Mouse (Mus musculus): ENCODE measurements around the gene Pvrig. TPM values are rescaled to one million over a fixed set of nuclear protein-coding genes. Genes with fewer than 3 reads are reported as not detected.
"Not testable (repeated sequence)": the region's sequence is repeated elsewhere in the genome, so short reads cannot be mapped to it uniquely, and the experiment has no call there.

The Pvrig gene
- total RNA-seq (2021) = not detected
- long read RNA-seq, experiment 1 = 0 reads
- long read RNA-seq, experiment 2 = 0 reads

DNA sequence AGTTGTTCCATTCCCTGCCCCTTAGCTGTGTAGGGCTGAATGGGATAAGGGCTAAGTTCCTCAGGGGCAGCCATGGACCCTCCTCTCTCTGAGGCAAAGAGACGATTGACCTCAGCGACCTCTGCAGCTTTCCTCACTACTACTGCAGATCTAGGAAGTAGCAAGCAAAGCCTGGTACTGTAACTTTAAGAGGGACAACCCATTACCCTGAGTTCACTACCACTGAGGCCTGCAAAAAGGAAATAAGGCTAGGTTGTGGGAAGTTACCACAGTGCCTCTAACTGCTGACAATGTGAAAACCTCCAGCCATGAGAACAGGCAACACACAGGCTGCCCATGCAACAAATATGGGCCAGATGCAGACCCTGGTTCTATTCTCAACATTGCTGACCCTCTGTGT, at the start of gene Pvrig:
TSS of gene Pvrig (plus strand) at position 301 of the 400 bp plus-strand sequence.
- DNase-seq (ENCODE audit: low spot score in 2 of 2) = no peak

DNA sequence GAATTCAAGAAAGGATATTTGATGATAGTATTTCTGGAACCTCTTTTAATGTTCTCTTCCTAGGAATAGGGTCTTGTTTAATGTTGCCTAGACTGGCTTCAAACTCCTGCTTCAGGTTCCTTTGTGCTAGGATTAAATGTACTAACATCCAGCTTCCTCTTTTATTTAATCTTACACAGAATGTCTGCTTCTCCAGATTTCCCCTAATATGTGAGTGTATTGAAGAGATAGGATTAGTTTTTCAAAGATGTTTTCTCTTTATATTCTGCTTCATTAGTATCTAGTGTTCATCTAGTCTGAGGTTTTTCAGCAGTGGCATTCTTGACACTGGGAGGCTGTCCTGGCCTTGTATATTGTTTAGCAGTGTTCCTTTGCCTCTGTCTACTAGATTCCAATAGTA, 47.6 kb upstream of the Pvrig start:
- DNase-seq (ENCODE audit: low spot score in 2 of 2) = no peak

DNA sequence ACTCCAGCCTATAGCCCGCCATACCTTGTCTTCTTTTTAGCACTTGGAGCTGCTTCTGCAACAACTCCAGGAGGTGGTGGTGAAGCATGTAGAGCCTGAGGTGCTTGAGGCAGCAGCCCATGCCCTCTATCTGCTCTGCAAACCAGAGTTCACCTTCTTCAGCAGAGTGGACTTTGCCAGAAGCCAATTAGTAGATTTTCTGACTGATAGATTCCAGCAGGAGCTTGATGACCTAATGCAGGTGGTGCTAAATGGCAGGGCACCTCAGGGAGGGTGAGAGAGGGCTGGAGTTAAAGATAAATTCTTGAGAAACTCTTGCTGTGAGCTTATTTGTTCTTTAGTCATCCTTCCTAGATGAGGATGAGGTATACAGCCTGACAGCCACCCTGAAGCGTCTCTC, 42.1 kb upstream of the Pvrig start:
- DNase-seq (ENCODE audit: low spot score in 2 of 2) = no peak

DNA sequence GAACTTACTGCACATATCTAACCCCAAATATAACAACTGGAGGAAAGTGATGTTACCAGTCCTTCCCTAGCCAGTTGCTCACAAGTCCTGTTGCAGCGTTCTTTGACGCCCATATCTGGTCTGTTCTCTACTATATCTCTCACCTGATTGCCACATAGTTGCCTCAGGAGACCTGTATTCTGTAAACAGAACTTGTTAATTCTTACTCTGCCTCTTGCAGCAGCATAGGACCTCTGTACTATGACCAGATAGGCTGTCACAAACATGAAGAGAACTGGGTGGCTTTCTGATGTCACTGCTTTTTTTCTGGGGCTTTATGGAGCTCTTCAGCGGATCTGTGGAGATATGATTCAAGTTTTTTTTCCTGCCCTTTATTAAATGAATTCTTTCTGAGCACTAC, 29.0 kb upstream of the Pvrig start:
- no peak for DNase-seq (ENCODE audit: low spot score in 2 of 2)

DNA sequence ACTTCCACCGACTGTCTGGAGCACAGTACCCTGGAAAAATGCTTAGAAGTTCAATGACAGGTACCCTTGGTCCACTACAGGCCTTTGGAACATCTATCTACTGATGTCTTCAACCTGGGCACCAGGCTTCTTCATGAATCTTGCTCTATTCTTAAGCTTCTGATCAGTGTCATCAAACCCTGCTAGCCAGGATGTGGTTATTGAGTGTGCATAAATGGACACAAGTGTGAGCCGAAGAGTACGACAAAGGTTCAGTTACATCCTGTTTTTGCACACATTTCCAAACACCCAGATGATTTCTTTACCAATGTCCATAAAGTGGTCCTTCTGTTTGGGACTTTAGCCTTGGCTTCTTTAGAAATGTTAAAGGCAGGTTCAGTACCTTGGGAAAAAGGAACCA, 1.5 kb downstream of the Pvrig start:
- DNase-seq (ENCODE audit: low spot score in 2 of 2) = no peak

DNA sequence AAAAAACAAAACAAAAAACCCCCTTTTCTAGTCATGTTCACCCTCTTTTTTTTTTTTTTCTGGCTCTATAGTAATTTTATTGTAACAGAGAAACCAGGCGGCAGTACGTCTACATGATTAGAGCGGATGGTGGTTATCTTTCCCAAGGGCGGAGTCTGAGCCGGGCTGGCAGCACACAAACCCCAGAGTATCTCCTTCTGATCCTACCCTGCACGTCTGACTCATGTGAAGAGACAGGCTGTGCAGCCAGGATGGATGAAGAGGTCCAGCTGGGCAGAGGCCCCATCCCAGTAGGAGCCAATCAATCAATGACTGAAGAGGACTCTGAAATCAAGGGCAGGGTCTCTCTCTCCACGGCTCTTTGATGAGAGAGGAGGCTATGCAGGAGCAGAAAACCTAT, 21.4 kb downstream of the Pvrig start:
- not testable (repeated sequence) for DNase-seq (ENCODE audit: low spot score in 2 of 2)

DNA sequence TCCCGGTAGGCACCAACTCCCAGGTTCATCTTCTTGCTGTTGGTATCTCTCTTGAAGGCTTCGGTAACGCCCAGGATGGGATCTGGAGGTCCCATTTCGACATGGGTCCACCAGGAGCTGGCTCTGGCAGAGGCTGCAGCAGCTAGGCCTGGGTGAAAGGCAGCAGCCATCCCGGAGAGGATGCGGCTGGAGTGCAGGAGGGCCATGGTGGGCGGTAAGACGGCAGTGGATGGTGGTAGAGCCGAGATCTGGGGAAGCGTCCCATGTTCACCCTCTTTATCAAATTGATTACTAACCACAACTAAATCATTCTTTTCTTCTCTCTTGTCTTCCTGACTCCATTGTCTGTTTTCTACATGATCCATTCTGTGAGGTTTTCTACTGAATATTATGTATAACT, 23.6 kb downstream of the Pvrig start:
- DNase-seq (ENCODE audit: low spot score in 2 of 2) = not testable (repeated sequence)

Other genes with a start within 250 kb of the Pvrig start
- gene Zscan21, start 225.1 kb upstream of the Pvrig start, total RNA-seq (2021) = 10 to 100 TPM; 19.6 to 23.0 TPM
- gene Zfp113, start 186.2 kb upstream of the Pvrig start, total RNA-seq (2021) = 10 to 100 TPM in 1 of 2 experiments, 1 to 10 TPM in 1; 9.9 to 10.3 TPM
- gene Cops6, start 180.9 kb upstream of the Pvrig start, total RNA-seq (2021) = 100 to 1,000 TPM; 141 to 142 TPM
- 10 to 100 TPM; 22.1 to 24.1 TPM for gene Ap4m1, start 170.0 kb upstream of the Pvrig start, total RNA-seq (2021)
- 10 to 100 TPM; 48.6 to 51.9 TPM for gene Mcm7, start 169.5 kb upstream of the Pvrig start, total RNA-seq (2021)
- 10 to 100 TPM; 31.0 to 33.6 TPM for gene Taf6, start 154.5 kb upstream of the Pvrig start, total RNA-seq (2021)
- 10 to 100 TPM; 18.9 to 19.9 TPM for gene Cnpy4, start 154.5 kb upstream of the Pvrig start, total RNA-seq (2021)
- 1 to 10 TPM; 5.6 to 5.7 TPM for gene Mblac1, start 147.6 kb upstream of the Pvrig start, total RNA-seq (2021)
- gene Nxpe5, start 116.1 kb upstream of the Pvrig start, total RNA-seq (2021) = 1 to 10 TPM; 2.3 to 2.4 TPM
- gene Lamtor4, start 86.5 kb upstream of the Pvrig start, total RNA-seq (2021) = 10 to 100 TPM; 52.9 to 54.9 TPM
- 1 to 10 TPM; 8.0 to 9.5 TPM for gene BC037034, start 77.9 kb upstream of the Pvrig start, total RNA-seq (2021)
- under 1 TPM; 0.36 to 0.69 TPM for gene Gal3st4, start 69.1 kb upstream of the Pvrig start, total RNA-seq (2021)
- not detected for gene Gm43720, start 62.0 kb upstream of the Pvrig start, total RNA-seq (2021)
- gene Gpc2, start 62.0 kb upstream of the Pvrig start, total RNA-seq (2021) = 1 to 10 TPM; 1.7 to 3.0 TPM
- gene Stag3, start 61.7 kb upstream of the Pvrig start, total RNA-seq (2021) = 1 to 10 TPM in 1 of 2 experiments, under 1 TPM in 1; 0.54 to 1.4 TPM
- gene Zfp157, start 99.5 kb downstream of the Pvrig start, total RNA-seq (2021) = 10 to 100 TPM in 1 of 2 experiments, 1 to 10 TPM in 1; 8.9 to 10.7 TPM
- not detected for gene 1700123K08Rik, start 222.8 kb downstream of the Pvrig start, total RNA-seq (2021)